Mouse (Mus musculus): ENCODE measurements around the gene Accs.

Gene Accs

DNA sequence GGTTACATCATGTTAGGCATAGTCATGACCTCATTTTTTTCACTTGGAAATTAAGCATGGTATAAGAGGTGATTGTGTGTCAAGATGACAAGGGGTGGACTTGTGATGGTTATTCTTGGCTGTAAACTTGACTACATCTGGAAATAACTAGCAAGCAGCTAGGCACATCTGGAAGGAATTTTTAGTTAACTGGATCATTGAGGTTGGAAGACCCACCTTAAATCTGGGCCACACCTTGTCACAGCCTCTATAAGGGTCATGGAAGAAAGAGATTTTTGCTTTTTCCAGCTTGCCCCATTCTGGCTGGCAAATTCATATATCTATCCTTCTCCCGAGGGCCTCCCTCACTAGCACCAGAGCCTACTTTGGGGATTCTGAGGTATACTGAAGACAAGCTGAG lies 1.6 kb upstream of the Accs start:
- no peak for DNase-seq (ENCODE audit: low spot score)

GRCm38 (mm10) chr2:93850317-93850944 lies 688 bp upstream of the Accs start:
- no peak for DNase-seq (ENCODE audit: low spot score)

- no peak for DNase-seq (ENCODE audit: low spot score)
Observed at GRCm38 (mm10) chr2:93841349-93841748, 8.4 kb downstream of the Accs start.

GRCm38 (mm10) chr2:93840109-93840508 lies 9.6 kb downstream of the Accs start:
- DNase-seq (ENCODE audit: low spot score) = no peak

- no peak for DNase-seq (ENCODE audit: low spot score)
Observed at GRCm38 (mm10) chr2:93838931-93839330, 10.8 kb downstream of the Accs start.

DNA sequence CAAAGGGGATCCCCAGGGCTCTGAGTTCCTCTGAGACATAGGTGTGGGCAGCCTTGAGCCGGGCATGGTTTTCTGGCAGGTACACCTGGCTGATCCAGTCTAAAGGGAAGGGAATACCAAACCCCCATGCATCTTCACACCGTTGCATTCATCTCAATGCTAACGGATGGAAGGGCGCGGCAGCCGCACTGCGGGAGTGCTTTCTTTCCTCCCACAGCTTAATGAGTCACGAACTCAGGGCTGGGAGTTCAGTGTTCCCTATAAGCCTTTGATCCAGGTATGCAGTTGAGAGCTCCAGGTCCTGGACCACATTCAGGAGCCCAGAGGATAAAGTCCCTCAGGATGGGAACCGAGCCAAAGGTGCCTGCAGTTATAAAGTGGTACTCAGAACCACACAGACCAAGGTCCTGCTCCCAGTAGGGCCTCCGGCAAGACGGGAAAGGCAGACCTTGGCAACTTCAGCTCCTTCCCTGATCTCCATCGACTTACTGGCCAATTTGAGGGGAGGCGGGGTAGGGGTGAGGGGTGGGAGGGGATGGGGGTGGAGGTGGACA lies 13.4 kb downstream of the Accs start:
- DNase-seq (ENCODE audit: low spot score) = no peak

DNA sequence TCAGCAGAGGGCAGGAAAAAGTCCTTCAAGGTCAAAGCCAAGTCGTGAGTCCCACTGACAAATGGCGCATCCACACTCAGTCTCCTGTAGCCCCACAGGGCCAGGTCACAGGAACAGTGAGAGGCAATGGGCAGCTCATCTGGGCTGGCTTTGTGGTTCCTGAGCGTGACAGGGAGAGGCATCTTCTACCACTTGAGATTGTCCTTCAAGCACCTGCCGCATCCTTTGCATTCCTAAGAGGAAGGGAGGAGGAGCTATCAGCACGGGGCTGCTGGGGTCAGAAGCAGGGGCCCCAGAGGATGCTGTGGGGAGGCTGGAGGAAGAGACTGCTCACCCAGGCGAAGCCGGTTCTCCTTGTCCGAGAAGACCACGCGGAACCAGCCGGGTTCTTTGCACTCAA lies 14.1 kb downstream of the Accs start:
- DNase-seq (ENCODE audit: low spot score) = no peak

GRCm38 (mm10) chr2:93823519-93823918 lies 26.2 kb downstream of the Accs start:
- DNase-seq (ENCODE audit: low spot score) = peak; percentile 75

DNA sequence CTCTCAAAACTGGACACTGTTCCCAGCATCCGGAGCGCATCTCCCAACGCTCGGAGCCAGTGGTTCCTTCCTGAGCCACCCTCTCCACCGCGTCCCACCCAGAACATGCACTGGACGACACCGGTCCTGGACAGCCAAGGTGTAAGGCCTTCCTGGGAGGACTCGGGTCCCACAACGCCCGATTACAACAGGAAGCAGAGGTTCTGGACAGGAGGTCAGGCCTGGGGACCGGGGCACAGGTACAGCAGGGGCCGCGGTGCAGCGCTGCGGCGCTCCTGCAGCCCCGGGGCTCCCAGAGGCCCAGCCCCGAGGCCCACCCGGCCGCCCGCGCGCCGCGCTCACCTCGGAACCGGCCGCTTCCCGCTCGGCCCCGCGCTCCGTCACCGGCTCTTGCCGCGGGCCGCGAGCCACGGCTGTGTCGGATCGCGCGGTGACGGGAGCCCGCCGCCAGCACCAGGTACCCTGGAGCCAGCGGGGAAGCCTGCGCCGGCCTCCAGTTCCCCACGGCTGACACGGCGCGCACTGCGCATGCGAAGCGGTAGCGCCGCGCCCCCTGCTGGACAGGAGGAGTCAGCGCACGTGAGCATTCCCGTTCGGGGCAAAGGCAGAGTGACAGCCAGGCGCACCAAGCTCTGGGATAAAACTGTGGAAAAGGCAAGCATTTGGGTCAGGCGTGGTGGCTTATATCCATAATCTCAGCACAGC lies 27.5 kb downstream of the Accs start, which contains the start of gene Ext2:
TSS of gene Ext2 (minus strand) at position 524 of the 705 bp plus-strand sequence.
- peak; percentile 65 for DNase-seq (ENCODE audit: low spot score)

DNA sequence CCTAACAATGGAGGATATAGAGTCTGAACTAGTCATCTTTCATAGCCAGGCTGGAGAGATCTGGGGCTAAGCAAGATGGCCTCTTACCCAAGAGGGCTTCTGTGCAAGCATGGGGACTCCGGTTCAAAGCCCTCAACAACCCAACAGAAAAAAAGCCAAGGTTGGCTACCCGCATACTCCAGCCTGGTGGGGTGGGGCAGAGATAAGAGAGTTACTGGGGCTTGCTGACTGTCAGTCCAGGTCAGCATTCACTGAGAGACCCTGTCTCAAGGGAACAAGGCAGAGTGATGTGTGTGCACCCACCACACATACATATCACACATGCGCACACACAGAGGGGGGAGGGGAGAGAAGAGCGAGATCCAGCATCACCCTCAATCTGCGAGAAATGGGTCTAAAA lies 32.0 kb downstream of the Accs start:
- no peak for DNase-seq (ENCODE audit: low spot score)

- DNase-seq (ENCODE audit: low spot score) = no peak
Observed at GRCm38 (mm10) chr2:93813343-93813742, 36.4 kb downstream of the Accs start.

DNA sequence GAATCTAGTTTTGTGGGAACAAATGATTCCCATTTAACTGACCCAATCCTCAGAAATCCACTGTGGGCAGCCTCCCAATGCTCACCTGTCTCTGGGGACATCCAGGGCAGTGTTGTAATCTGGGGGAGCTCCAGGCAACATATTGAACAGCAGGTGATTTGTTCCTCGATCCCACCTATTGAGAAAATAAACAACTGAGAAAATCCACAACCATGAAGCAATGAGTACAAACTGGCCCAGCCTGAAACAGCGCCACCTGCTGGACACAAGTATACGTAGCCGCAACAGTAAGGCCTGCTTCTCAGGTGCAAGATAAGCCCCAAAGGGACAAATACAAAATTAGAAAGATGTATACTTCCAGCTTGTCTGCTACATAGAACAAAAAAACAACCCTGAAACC lies 37.9 kb downstream of the Accs start:
- no peak for DNase-seq (ENCODE audit: low spot score)

GRCm38 (mm10) chr2:93809931-93810330 lies 39.8 kb downstream of the Accs start:
- DNase-seq (ENCODE audit: low spot score) = no peak

DNA sequence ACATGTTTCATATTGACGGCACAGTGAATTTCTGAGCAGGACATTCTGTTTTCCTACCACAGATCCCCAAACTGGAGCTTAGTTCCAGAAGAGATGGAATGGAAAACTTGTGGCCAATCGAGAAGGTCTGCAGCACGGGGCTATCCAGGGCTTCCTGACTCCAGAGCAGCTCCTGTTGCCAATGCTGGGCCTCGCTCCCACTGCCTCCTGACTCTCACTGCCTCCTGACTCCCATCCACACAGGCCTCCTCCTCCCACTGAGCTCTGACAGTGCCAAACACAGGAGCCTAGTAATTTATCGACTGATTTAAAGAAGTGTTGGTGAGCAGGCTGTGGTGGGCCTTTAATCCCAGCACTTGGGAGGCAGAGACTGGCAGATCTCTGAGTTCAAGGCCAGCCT lies 41.7 kb downstream of the Accs start:
- DNase-seq (ENCODE audit: low spot score) = no peak

DNA sequence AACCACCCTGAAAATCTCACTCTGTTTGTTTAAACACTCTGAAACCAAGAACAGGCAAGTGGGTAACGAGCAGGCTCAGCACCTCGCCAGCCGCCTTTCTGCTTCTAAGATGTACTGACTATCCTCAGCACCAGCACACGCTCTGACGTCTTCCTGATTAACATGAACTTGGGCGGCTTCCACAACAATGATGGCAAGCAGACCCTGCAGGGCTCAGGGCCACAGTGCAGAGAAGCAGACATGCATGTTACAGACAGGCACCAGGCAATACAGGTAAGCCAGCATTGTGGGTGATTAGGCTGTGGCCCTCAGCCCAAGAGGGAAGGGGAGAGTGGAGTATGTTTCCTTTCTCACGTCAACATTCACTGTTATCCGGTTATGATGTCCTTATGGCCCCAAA lies 42.3 kb downstream of the Accs start:
- DNase-seq (ENCODE audit: low spot score) = no peak

- DNase-seq (ENCODE audit: low spot score) = no peak
Observed at GRCm38 (mm10) chr2:93806487-93807201, 43.1 kb downstream of the Accs start.

GRCm38 (mm10) chr2:93805523-93805922 lies 44.2 kb downstream of the Accs start:
- no peak for DNase-seq (ENCODE audit: low spot score)

DNA sequence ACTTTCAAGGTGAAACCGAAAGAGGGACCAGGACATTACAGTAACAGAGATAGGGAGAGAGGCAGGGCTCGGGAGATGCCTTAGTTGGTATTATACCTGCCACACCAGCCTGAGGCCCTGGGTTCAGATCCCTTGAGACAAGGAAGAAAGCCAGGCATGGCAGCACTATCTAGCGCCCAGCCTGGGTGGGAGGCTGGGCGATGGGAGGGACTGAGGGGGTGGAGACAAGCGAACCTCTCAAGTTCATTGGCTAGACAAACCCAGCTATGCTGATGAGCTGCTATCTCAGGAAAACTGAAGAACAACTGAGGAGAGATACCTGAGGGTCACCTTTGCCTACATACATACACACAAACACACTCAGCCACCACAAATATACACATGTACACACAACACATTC lies 44.7 kb downstream of the Accs start:
- DNase-seq (ENCODE audit: low spot score) = no peak

DNA sequence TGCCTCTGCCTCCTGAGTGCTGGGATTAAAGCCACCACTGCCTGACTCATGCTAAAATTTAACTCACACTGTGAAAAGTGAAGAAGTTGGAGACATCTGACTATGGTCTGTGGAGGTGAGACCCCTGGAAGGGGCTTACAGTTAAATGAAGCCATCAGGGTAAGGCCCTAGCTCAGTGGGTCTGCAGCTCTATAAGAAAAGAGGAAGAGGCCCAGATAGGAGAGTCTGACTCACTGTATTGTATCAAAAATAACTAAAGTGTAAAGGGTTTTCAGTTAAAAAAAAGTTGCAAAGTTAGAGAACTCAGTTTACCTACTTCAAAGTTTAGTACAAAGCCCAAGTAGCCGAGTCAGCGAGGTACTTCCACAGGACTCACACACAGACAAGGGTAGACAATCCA lies 46.8 kb downstream of the Accs start:
- DNase-seq (ENCODE audit: low spot score) = no peak

DNA sequence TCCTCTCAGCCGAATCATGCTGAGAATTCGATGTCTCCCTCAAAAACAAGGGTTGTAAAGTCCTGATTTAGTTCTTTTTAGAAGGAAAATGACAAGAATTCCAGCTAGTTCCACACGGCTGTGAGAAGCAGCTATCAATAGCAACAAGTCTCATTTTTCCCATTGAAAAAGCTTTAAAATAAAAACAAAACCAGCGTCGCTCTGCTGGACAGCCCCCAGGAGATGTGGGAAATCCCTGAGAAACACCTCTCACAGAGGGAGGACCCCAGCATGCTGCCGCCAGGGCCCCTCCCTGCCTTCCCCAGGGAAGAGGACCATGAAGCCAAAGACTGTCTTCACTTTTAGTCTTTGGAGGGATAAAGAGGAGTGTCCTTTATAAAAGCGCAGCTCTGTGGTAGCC lies 48.6 kb downstream of the Accs start:
- no peak for DNase-seq (ENCODE audit: low spot score)

DNA sequence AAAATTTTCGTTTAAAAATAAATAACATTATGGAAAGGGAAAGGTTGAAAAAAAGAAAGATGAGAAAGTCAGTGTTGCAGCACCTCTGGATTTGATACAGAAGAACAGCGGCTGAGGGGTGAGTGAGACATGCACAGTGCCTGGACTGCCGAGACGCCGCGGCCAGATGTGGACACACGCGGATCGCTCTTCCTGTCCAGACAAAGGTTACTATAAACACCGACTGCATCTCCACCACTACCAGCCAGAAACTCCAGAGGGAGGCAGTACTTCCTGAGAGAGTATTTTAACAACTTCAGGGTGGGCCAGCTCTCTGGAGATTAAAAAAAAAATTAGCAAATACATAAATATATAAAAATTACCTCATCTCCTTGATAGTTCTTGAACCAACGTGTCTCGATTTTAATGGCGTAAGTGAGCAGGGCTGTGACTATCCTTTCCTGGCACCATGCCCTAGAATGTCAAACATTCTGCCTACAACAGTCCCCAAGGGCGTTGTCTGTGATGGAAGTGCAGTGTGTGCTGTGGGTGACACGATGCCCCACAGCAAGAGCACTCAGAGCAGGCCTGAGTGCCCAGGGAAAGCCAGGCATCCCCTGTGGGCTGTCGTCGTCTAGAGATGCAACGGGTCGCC lies 52.5 kb downstream of the Accs start:
- DNase-seq (ENCODE audit: low spot score) = no peak

GRCm38 (mm10) chr2:93794375-93794774 lies 55.4 kb downstream of the Accs start:
- no peak for DNase-seq (ENCODE audit: low spot score)

All from layer of hippocampus, adult 9-10 months (tissue).